Mouse (Mus musculus): Measurements from ENCODE around the gene Megf11. TPM values are rescaled to one million over a fixed set of nuclear protein-coding genes. Genes with fewer than 3 reads are reported as not detected.

The Megf11 gene
- polyA plus RNA-seq, 1 experiment from 2014 or later, result 0.51 TPM

DNA sequence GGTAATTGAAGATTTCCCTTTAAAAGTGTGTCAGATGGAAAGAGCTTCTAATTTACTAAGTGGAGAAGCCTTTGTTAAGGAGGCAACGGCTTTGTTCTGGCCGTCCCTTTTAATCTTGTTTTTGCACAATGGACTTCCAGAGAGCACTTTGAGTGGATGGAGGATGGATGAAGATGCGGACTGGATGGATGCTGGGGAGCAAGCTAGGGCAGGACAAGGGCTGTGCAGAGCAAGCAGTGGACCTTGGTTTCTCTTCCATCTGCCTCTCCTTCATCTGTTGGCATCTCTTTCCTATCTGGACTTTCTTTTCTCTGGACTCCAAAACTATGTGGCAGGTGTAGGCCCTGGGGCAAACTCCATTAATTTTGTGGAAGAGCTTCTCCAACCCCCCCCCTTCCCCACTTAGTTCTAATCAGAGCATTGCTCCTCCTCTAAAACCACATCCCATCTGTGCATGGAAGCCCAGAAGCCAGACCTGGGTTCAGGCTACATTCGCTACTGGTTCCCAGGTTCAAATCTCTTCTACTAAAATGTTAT, 135.4 kb downstream of the Megf11 start:
- H3K4me2 ChIP-seq, result no peak overlapping the region
- WGBS (ENCODE audit: insufficient replicate concordance), result 51% methylated on average over 4 of the region's 4 CpGs
- H3K4me1 ChIP-seq (replicated peaks), result 0 out of 2 replicates have a peak, but pooled peaks cover 4% of the 10 kb centered on the region
- no peaks in the 10 kb centered on the region for H3K36me3 ChIP-seq (replicated peaks)
- H3K27me3 ChIP-seq, result peaks cover 6% of the 10 kb centered on the region
- H3K4me3 ChIP-seq (replicated peaks), result no peak overlapping the region
- H3K9ac ChIP-seq, result no peak overlapping the region
- H3K9me3 ChIP-seq (replicated peaks), result no peaks in the 10 kb centered on the region
- no peak overlapping the region for H3K27ac ChIP-seq (replicated peaks)
- no peak for ATAC-seq (ENCODE audit: insufficient read depth)

DNA sequence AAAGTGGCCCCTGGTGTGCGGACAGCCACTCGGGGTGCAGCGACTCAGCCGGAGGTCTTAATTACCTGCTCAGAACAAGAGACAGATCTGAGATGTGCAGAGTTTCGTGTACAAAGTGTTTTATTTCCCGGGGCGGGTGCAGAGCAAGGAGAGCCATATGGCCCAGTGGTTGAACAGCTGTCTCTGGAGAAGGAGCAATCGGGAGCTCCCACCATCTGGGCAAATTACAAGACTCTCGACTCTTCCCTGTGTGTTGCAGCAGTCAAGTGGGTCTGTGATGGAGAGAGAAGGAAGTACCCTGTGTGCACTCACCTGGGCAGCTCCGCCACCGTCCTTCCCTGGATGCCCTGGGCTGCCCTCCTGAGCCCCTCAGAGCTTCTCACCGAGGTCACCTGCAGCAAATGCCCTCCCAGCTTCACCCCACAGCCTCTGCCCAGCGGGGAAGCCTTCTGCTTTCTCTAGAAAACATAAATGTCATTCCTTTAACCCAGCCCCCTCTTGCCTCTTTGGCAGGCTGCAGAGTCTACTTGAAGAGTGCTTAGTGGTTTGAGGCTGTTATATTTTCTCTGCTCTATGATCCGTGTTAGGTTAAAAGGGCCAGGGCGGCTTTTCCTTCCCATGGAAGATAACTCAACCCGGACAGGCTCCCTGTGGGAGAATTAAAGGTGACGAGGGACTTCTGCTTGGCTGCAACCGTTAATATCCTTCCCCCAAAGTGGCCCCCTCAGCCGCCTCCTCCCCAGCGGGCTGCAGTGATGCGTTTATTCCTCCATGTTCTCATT, 138.0 kb downstream of the Megf11 start:
- ATAC-seq (ENCODE audit: insufficient read depth), result no peak
- Histone ChIP-seq H3K4me1 (replicated peaks) (0 out of 2 replicates have a peak, but pooled peaks cover 4% of the 10 kb centered on the region), H3K4me3 (replicated peaks) (no peak overlapping the region), H3K36me3 (replicated peaks) (no peaks in the 10 kb centered on the region), H3K9me3 (replicated peaks) (no peaks in the 10 kb centered on the region), H3K4me2 (no peak overlapping the region), H3K27me3 (peaks cover 6% of the 10 kb centered on the region), H3K9ac (no peak overlapping the region), H3K27ac (replicated peaks) (no peak overlapping the region)
- 59% methylated on average over 21 of the region's 21 CpGs for WGBS (ENCODE audit: insufficient replicate concordance)

DNA sequence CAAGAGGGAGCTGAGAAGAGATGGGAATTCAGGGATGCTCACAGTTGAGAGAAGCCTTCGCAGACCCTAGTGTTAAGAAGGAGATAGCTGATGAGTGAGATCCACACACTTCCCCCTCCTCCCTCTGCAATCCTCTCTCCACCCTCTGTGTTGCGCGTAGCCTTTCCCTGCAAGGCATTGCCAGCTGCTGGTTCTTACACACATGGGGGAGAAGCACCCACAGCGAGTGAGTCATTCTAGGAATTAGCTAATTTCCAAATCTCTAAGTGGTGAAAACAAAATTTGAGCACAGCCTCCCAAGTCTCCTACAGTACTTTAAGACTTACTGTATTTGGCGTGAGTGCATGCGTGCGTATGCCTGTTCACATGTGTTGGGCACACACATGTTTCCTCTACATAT, 142.6 kb downstream of the Megf11 start:
- WGBS (ENCODE audit: insufficient replicate concordance), result 83% methylated on average over 7 of the region's 7 CpGs
- no peak overlapping the region for H3K27ac ChIP-seq (replicated peaks)
- no peaks in the 10 kb centered on the region; the same call in 1 of the 2 replicates for H3K27me3 ChIP-seq
- H3K9me3 ChIP-seq (replicated peaks), result no peaks in the 10 kb centered on the region
- H3K4me3 ChIP-seq (replicated peaks), result no peak overlapping the region
- no peaks in the 10 kb centered on the region for H3K36me3 ChIP-seq (replicated peaks)
- no peak overlapping the region for H3K9ac ChIP-seq
- peaks cover 36% of the 10 kb centered on the region for H3K4me1 ChIP-seq (replicated peaks)
- no peak for ATAC-seq (ENCODE audit: insufficient read depth)
- H3K4me2 ChIP-seq, result no peak overlapping the region

DNA sequence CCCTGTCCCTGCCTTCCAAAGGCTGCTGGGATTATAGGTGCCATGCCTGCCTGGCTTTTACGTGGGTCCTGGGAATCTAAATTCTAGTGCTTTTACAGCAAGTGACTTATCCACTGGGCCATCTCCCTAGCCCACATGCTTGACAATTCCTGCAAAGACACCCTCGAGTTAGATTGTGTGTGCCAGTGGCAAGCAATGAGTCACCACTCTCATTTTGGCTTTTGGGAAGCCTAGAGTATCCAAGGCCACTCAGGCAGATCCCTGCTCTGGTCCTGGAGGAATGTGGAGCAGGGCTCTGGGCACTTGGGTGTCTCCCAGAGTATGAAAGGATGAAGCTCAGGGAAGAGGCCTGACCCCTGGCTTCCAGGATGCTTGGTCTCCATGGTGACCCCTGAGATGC, 143.2 kb downstream of the Megf11 start:
- Histone ChIP-seq H3K27me3 (no peaks in the 10 kb centered on the region; the same call in 1 of the 2 replicates), H3K27ac (replicated peaks) (0 out of 2 replicates have a peak overlapping the region, but pooled peaks have one; percentile 20), H3K36me3 (replicated peaks) (no peaks in the 10 kb centered on the region), H3K9ac (no peak overlapping the region), H3K4me2 (no peak overlapping the region), H3K4me1 (replicated peaks) (peaks cover 41% of the 10 kb centered on the region), H3K9me3 (replicated peaks) (no peaks in the 10 kb centered on the region), H3K4me3 (replicated peaks) (no peak overlapping the region)
- no peak for ATAC-seq (ENCODE audit: insufficient read depth)
- WGBS (ENCODE audit: insufficient replicate concordance), result 47% methylated on average over 2 of the region's 2 CpGs

DNA sequence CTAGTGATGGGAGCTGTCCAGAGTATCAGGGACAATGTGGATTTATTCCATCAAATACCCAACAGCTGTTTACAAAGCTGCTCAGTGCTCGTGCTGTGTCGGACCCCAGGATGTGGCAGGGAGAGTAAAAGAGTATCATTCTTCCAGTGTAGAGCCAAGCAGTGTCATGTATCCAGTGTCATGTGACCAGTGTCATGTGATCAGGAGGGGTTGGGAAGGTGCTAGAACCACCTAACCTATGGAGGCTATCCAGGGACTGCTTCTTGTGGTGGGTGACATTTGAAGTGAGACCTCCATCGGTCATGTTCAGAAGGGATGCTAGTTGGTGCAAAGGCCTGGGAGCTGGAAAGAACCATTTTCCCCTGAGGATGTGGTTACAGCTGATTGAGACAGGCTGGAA, 146.5 kb downstream of the Megf11 start:
- ATAC-seq (ENCODE audit: insufficient read depth), result no peak
- no peaks in the 10 kb centered on the region for H3K27me3 ChIP-seq
- peaks cover 70% of the 10 kb centered on the region for H3K4me1 ChIP-seq (replicated peaks)
- no peak overlapping the region for H3K9ac ChIP-seq
- no peak overlapping the region for H3K4me2 ChIP-seq
- H3K36me3 ChIP-seq (replicated peaks), result no peaks in the 10 kb centered on the region
- H3K4me3 ChIP-seq (replicated peaks), result no peak overlapping the region
- peak overlapping the region; percentile 100 for H3K27ac ChIP-seq (replicated peaks)
- no peaks in the 10 kb centered on the region for H3K9me3 ChIP-seq (replicated peaks)
- WGBS (ENCODE audit: insufficient replicate concordance), result 76% methylated on average over 3 of the region's 3 CpGs

DNA sequence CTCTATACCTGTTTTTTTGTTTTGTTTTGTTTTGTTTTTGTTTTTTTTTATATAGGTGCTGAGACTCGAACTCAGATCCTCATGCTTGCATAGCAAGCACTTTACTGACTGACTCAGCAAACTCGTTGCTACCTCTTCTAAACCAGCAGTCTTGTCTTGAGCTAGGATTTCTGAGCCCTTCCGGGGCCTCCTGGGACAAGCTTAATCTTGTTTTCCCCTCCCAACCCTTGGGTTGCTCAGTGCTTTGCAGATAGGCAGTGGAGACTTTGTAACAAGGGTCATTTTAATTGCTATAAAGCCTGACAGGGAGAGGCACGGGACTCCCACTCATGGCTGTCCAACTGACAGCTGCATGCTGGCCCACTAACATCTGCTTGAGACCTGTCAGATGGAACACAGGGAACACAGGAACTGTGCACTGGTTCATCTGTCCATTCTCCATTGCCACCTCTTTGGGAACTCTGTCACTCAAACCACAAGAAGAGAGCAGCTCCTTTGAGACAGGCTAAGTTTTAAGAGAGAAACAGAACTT, 147.4 kb downstream of the Megf11 start:
- Histone ChIP-seq H3K27me3 (no peaks in the 10 kb centered on the region), H3K36me3 (replicated peaks) (no peaks in the 10 kb centered on the region), H3K4me3 (replicated peaks) (no peak overlapping the region), H3K4me2 (peak overlapping the region; percentile 69), H3K9me3 (replicated peaks) (no peaks in the 10 kb centered on the region), H3K9ac (peak overlapping the region; percentile 42), H3K27ac (replicated peaks) (peak overlapping the region; percentile 100), H3K4me1 (replicated peaks) (peaks cover 72% of the 10 kb centered on the region)
- ATAC-seq (ENCODE audit: insufficient read depth), result 0 out of 2 replicates have a peak, but pooled peaks have one; percentile 4
- WGBS (ENCODE audit: insufficient replicate concordance), result 18% methylated on average over 4 of the region's 4 CpGs

DNA sequence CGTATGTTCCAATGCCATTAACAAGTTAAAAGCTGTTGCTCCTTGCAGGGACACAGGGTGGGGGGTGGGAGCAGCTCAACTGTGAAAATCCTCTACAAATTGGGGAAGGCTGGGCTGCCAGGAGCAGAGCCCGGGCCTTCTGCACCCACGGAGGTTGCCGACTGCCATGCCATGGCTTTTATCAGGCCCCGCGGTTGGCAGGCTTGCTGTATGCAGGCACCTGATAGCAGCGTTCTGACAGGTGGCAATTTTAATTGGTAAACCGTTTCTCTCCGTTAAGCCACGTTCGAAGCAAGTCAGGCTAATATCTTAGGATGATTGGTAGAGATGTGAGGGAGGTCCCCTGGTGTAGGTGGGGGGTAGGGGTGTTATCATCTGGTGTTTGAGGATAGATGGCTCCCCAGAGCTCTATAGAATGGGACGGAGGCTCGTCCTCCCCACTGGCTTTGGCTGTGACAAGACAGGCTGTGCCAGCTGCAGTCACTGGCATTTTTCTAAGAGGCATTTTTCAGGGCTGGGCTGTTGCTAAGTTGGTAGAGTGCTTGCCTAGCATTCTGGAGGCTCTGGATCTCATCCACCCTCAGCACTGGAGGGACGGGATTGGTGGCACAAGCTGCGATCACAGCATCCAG, 148.2 kb downstream of the Megf11 start:
- WGBS (ENCODE audit: insufficient replicate concordance), result 11% methylated on average over 15 of the region's 15 CpGs
- H3K4me3 ChIP-seq (replicated peaks), result peak overlapping the region; percentile 21; the same call in 1 of the 2 replicates
- H3K4me1 ChIP-seq (replicated peaks), result peaks cover 72% of the 10 kb centered on the region
- peak; percentile 93 for ATAC-seq (ENCODE audit: insufficient read depth)
- H3K27me3 ChIP-seq, result no peaks in the 10 kb centered on the region
- peak overlapping the region; percentile 58 for H3K9ac ChIP-seq
- peak overlapping the region; percentile 69 for H3K4me2 ChIP-seq
- H3K27ac ChIP-seq (replicated peaks), result peak overlapping the region; percentile 100
- no peaks in the 10 kb centered on the region for H3K9me3 ChIP-seq (replicated peaks)
- H3K36me3 ChIP-seq (replicated peaks), result no peaks in the 10 kb centered on the region

DNA sequence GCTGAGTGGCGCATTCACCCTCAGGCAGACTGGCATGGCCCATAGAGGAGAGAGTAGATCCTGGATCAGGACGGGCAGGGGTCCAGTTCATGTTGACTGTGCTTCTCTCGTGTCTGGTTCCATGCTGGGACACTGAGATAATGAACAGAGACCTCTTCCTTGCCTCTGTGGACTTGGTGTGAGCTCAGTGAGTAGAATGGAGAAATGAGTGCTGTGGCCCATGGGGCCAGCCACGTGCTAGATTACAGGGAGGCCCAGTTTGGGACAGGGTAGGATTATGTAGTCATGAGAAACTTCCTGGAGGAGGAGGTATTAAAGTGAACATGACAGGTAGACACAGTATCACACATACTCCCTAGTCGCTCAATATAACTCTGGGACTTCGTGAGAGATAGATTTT, 148.9 kb downstream of the Megf11 start:
- 45% methylated on average over 6 of the region's 6 CpGs for WGBS (ENCODE audit: insufficient replicate concordance)
- Histone ChIP-seq H3K9ac (peak overlapping the region; percentile 58), H3K27me3 (no peaks in the 10 kb centered on the region), H3K27ac (replicated peaks) (peak overlapping the region; percentile 100), H3K4me1 (replicated peaks) (peaks cover 72% of the 10 kb centered on the region), H3K9me3 (replicated peaks) (no peaks in the 10 kb centered on the region), H3K4me2 (peak overlapping the region; percentile 69), H3K4me3 (replicated peaks) (no peak overlapping the region), H3K36me3 (replicated peaks) (no peaks in the 10 kb centered on the region)
- ATAC-seq (ENCODE audit: insufficient read depth), result peak; percentile 21

DNA sequence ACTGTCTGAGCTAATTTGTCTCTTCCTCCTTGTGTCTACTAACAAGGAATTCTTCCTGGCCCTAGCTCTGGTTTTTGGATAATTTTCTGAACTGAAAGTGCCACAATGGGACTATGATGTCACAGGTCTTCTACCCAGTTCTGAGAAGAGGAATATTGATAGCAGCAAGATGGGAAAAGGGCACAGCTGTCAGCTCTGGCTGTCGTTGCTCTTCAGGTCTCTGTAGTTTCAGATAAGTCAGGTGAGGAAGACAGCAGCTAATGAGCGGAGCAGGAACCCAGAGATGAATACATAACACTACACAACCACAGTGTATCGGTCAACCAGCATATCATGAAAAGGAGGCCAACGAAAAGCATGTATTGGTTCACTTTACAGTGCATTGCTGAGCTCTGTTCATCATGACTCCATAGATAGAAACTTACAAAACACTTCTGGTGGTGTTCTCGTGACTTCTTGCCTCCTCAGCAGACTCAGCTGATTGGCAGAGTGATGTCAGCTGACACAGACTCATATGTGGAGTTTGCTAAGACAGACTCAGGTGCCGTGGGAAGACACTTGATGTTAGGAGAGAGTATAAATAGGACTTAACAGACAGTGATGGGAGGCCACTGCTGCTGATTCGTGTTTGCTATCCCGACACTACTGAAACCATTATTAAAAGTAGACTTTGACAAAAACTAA, 149.6 kb downstream of the Megf11 start:
- H3K9me3 ChIP-seq (replicated peaks), result no peaks in the 10 kb centered on the region
- H3K36me3 ChIP-seq (replicated peaks), result no peaks in the 10 kb centered on the region
- peaks cover 71% of the 10 kb centered on the region for H3K4me1 ChIP-seq (replicated peaks)
- ATAC-seq (ENCODE audit: insufficient read depth), result peak; percentile 26
- no peaks in the 10 kb centered on the region for H3K27me3 ChIP-seq
- WGBS (ENCODE audit: insufficient replicate concordance), result 48% methylated on average over 8 of the region's 8 CpGs
- H3K4me3 ChIP-seq (replicated peaks), result no peak overlapping the region
- peak overlapping the region; percentile 58; the same call in 1 of the 2 replicates for H3K9ac ChIP-seq
- H3K27ac ChIP-seq (replicated peaks), result peak overlapping the region; percentile 100
- peak overlapping the region; percentile 69 for H3K4me2 ChIP-seq

DNA sequence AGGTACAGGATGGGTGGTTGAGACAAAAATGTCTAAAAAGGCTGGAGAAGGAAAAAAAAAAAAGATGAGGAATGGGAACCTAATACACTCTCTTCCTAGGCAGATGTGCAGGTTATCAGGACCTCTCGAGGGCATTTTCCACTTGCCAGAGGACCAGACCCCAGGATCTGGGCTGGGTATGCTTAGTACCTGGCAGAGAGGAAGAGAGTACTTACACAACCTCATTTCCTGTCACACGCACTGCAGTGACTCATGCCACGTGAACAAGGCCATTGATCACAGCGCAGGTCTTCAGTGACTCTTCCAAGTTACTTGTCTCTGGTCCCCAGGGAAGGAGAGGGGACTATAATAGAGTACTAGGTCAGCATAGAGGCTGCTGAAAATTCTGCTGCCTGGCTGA, 152.4 kb downstream of the Megf11 start:
- WGBS (ENCODE audit: insufficient replicate concordance), result 49% methylated on average over 4 of the region's 4 CpGs
- no peaks in the 10 kb centered on the region for H3K36me3 ChIP-seq (replicated peaks)
- no peaks in the 10 kb centered on the region for H3K9me3 ChIP-seq (replicated peaks)
- H3K9ac ChIP-seq, result no peak overlapping the region
- no peaks in the 10 kb centered on the region for H3K27me3 ChIP-seq
- no peak overlapping the region for H3K27ac ChIP-seq (replicated peaks)
- ATAC-seq (ENCODE audit: insufficient read depth), result no peak
- H3K4me3 ChIP-seq (replicated peaks), result no peak overlapping the region
- peaks cover 46% of the 10 kb centered on the region for H3K4me1 ChIP-seq (replicated peaks)
- H3K4me2 ChIP-seq, result no peak overlapping the region
